Mouse (Mus musculus): ENCODE results near the gene Ankmy1. TPM values are rescaled to one million over a fixed set of nuclear protein-coding genes. Genes with fewer than 3 reads are reported as not detected.

Gene Ankmy1
- total RNA-seq (2023): not detected in 2 replicates

DNA sequence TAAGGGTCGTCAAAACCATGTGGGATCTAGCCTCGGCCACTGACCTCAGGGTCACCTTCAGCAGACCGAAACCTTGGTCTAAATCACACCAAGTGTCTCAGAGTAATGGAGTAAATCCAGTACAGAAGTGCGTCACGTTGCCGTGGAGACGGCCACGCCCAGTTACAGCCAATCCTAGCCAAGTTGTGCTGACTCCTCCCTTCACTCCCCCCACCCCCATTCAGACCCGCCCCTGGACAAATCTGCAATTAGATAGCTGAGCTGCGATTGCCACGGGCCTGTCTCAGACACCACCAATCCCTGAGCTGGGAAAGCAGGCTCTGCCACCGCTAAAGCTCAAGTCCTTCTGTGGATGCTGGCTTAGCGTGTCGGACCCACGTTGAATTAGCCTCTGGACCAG, at the start of gene Ankmy1:
Gene Ankmy1 (minus strand): TSS at position 121 of the 400 bp plus-strand sequence.

GRCm38 (mm10) chr1:92950607-92951006, 47.9 kb upstream of the Ankmy1 start, which contains the start of gene Gpr35:
Gpr35 (plus strand) TSS chr1:92950865.

GRCm38 (mm10) chr1:92934182-92934827, 31.6 kb upstream of the Ankmy1 start, which contains the start of gene Capn10:
Capn10 (plus strand) TSS chr1:92934376.

GRCm38 (mm10) chr1:92910239-92910885, 7.7 kb upstream of the Ankmy1 start, which contains the start of gene Rnpepl1:
Rnpepl1 (plus strand) TSS chr1:92910783.

GRCm38 (mm10) chr1:92906779-92907631, 4.3 kb upstream of the Ankmy1 start, which contains the start of gene Dusp28:
Dusp28 (plus strand) TSS chr1:92906981.

DNA sequence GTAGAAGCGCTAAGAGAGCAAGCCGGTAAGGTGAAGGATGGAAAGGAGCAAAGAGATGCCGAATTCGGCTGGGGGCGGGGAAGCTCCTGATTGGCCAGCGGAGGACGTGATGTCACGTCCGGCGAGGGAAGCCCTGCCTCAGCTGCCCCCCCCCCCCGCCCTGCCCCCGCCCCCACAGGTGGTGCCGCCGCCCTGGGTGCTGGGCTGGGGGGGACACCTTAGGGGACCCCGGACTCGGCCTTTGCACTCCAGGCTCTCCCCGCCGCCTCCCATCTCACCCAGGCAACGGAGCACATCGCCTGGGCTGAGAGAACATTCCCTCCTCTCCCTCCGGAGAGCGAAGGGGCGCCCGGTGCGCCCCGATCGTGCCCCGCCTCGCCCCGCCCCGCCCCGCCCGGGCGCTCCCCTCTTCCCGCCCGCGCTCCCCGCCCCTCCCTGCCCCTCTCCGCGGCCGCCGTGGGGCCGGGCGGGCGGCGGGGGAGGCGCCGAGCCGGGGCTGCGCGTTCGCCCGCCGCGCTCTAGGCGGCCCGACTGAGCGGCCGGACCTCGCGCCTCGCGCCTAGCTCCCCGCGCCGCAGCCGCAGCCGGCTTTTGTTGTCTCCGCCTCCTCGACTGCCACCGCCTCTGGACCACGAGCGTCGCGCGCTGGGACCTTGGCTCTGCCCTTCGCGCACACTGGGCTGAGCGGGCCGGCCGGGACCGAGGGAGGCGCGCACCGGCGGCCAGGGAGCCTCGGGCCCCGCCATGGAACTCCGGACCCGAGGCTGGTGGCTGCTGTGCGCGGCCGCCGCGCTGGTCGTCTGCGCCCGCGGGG, 71.3 kb downstream of the Ankmy1 start, which contains the start of gene Gpc1:
Gene Gpc1 (plus strand): TSS at position 458 of the 814 bp plus-strand sequence.

Other genes with a start within 250 kb of the Ankmy1 start
- 39.8 and 41.8 TPM in 2 replicates for gene Gpc1, start 71.3 kb downstream of the Ankmy1 start, total RNA-seq (2023)
- gene Dusp28, start 4.1 kb upstream of the Ankmy1 start, total RNA-seq (2023): 1.1 and 1.3 TPM in 2 replicates
- 64.1 and 106 TPM in 2 replicates for gene Rnpepl1, start 7.9 kb upstream of the Ankmy1 start, total RNA-seq (2023)
- 23.9 and 26.6 TPM in 2 replicates for gene Capn10, start 31.5 kb upstream of the Ankmy1 start, total RNA-seq (2023)
- gene Gpr35, start 48.0 kb upstream of the Ankmy1 start, total RNA-seq (2023): 19.9 and 20.6 TPM in 2 replicates
- not detected in 2 replicates for gene Aqp12, start 103.4 kb upstream of the Ankmy1 start, total RNA-seq (2023)
- 0.54 and 2.0 TPM in 2 replicates for gene Kif1a, start 199.0 kb upstream of the Ankmy1 start, total RNA-seq (2023)
- gene Agxt, start 232.3 kb upstream of the Ankmy1 start, total RNA-seq (2023): not detected in 2 replicates